Mouse (Mus musculus) brain, embryonic 14.5 days (tissue): ENCODE results near the gene 9430015G10Rik.

Experiments
- CTCF ChIP-seq: fragments of 200-500 bp; IDR thresholded peaks from 2 replicates; pipeline ENCODE4 v1.5.1; 2012; ENCODE audit warnings: inconsistent platforms, mild to moderate bottlenecking, moderate library complexity, borderline replicate concordance; ENCODE audit not compliant: insufficient read depth, insufficient read length; ENCODE audit errors: extremely low read depth
- POLR2A ChIP-seq: fragments of 200-500 bp; IDR thresholded peaks from 2 replicates; pipeline ENCODE4 v1.6.1; 2012; ENCODE audit warnings: mild to moderate bottlenecking, inconsistent platforms, borderline replicate concordance; ENCODE audit not compliant: poor library complexity, insufficient read depth, insufficient read length, severe bottlenecking; ENCODE audit errors: extremely low read depth

DNA sequence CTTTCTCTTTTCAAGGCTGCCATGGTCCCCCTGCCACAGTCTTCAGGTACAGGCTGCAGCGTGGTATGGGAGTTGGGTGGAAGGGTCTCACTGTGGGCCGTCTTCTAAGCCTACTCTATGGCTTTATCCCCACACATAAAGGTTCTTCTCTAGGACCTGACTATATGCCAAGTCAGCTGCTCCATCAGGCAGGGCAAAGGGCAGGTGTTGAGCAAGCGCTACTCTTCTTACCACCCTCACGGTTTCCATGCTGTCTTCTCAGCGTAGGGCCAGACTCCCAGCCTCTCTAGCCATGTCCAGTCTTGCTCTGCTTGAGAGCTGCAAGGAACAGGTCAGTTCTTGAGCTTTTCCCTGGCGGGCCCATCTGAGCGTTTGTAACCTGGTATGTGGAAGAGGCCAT lies 14.3 kb downstream of the 9430015G10Rik start:
- no peak for TF ChIP-seq CTCF
- no peak for TF ChIP-seq POLR2A
